Mouse (Mus musculus) MEL (cell line): ENCODE measurements around the gene Plscr5. TPM values are rescaled to one million over a fixed set of nuclear protein-coding genes. Genes with fewer than 3 reads are reported as not detected.

Experiments
- DNase-seq: peaks from one replicate; pipeline ENCODE4 v3.0.0; 2011; ENCODE audit warnings: low read depth, low spot score
- H3K27ac ChIP-seq: 2 replicates; pipeline ENCODE4 v1.5.1; 2012; ENCODE audit warnings: low read depth, mild to moderate bottlenecking, control low read depth, low read length, moderate library complexity; ENCODE audit not compliant: control insufficient read depth
- H3K27me3 ChIP-seq, 2 experiments: fragments of 150-350 bp in 1 of 2; sonication (generic) in 1 of 2; 2 replicates each; pipeline ENCODE4 v1.6.1; 2012; ENCODE audit warnings: low read length in 2 of 2, mild to moderate bottlenecking in 2 of 2, improper control_type of control experiment in 1 of 2, moderate library complexity in 1 of 2; ENCODE audit not compliant: insufficient read depth in 2 of 2, control insufficient read depth in 1 of 2
- H3K36me3 ChIP-seq, 2 experiments: 2 replicates each; pipeline ENCODE4 v1.6.1; 2012 to 2014; ENCODE audit warnings: low read length in 2 of 2, improper control_type of control experiment in 1 of 2, inconsistent platforms in 1 of 2, mild to moderate bottlenecking in 1 of 2; ENCODE audit not compliant: insufficient read depth in 2 of 2, control insufficient read depth in 1 of 2
- H3K4me1 ChIP-seq, 2 experiments: fragments of 150-350 bp in 1 of 2; sonication (generic) in 1 of 2; 2 replicates each; pipeline ENCODE4 v1.6.1; 2012; ENCODE audit warnings: low read length in 2 of 2, improper control_type of control experiment in 1 of 2, mild to moderate bottlenecking in 1 of 2; ENCODE audit not compliant: insufficient read depth in 2 of 2, control insufficient read depth in 1 of 2
- H3K4me3 ChIP-seq, 2 experiments: fragments of 150-350 bp in 1 of 2; sonication (generic) in 1 of 2; 2 replicates each; pipeline ENCODE4 v1.5.1; 2012; ENCODE audit warnings: low read depth in 2 of 2, low read length in 2 of 2, mild to moderate bottlenecking in 2 of 2, moderate library complexity in 2 of 2, control low read depth in 1 of 2, improper control_type of control experiment in 1 of 2; ENCODE audit not compliant: control insufficient read depth in 1 of 2, insufficient read depth in 1 of 2
- H3K79me2 ChIP-seq: 2 replicates; pipeline ENCODE4 v1.6.1; 2012; ENCODE audit warnings: mild to moderate bottlenecking, low read length, moderate library complexity; ENCODE audit not compliant: control insufficient read depth, poor library complexity, insufficient read depth
- H3K9ac ChIP-seq: 2 replicates; pipeline ENCODE4 v1.6.1; 2012; ENCODE audit warnings: low read depth, mild to moderate bottlenecking, control low read depth, low read length, moderate library complexity; ENCODE audit not compliant: control insufficient read depth, poor library complexity, severe bottlenecking
- H3K9me3 ChIP-seq: fragments of 150-350 bp; sonication (generic); replicated peaks from 2 replicates; pipeline ENCODE4 v1.6.1; 2012; ENCODE audit warnings: mild to moderate bottlenecking, low read length, improper control_type of control experiment, moderate library complexity; ENCODE audit not compliant: insufficient read depth
- BHLHE40 ChIP-seq: IDR thresholded peaks from 2 replicates; pipeline ENCODE4 v1.6.1; 2012; ENCODE audit warnings: low read depth, mild to moderate bottlenecking, inconsistent platforms, low read length, improper control_type of control experiment, borderline replicate concordance
- CHD1 ChIP-seq: IDR thresholded peaks from 2 replicates; pipeline ENCODE4 v1.6.1; 2012; ENCODE audit warnings: low read depth, mild to moderate bottlenecking, inconsistent platforms, low read length, improper control_type of control experiment
- CTCF ChIP-seq, 3 experiments: IDR thresholded peaks in 2 of 3; conservative IDR thresholded peaks in 1 of 3; 2 replicates each; pipeline ENCODE4 v1.5.1; 2011 to 2012; ENCODE audit warnings: low read length in 3 of 3, low read depth in 2 of 3, mild to moderate bottlenecking in 2 of 3, improper control_type of control experiment in 1 of 3, inconsistent platforms in 1 of 3, mixed read lengths in 1 of 3, moderate library complexity in 1 of 3; ENCODE audit not compliant: control insufficient read depth in 1 of 3, insufficient read depth in 1 of 3, poor library complexity in 1 of 3, severe bottlenecking in 1 of 3
- E2F4 ChIP-seq: IDR thresholded peaks from 2 replicates; pipeline ENCODE4 v1.6.1; 2011; ENCODE audit warnings: low read depth, low read length, improper control_type of control experiment, borderline replicate concordance
- EP300 ChIP-seq, 2 experiments: IDR thresholded peaks; 2 replicates each; pipeline ENCODE4 v1.6.1; 2011; ENCODE audit warnings: improper control_type of control experiment in 2 of 2, low read length in 2 of 2, low read depth in 1 of 2, mild to moderate bottlenecking in 1 of 2
- ETS1 ChIP-seq: IDR thresholded peaks from 2 replicates; pipeline ENCODE4 v1.6.1; 2012; ENCODE audit warnings: low read depth, mild to moderate bottlenecking, inconsistent platforms, low read length, improper control_type of control experiment, moderate library complexity
- HCFC1 ChIP-seq: IDR thresholded peaks from 2 replicates; pipeline ENCODE4 v1.6.1; 2012; ENCODE audit warnings: low read depth, mild to moderate bottlenecking, inconsistent platforms, low read length, improper control_type of control experiment, moderate library complexity
- KAT2A ChIP-seq: conservative IDR thresholded peaks from 2 replicates; pipeline ENCODE4 v1.6.1; 2012; ENCODE audit warnings: low read depth, low read length, improper control_type of control experiment, inconsistent platforms
- MAX ChIP-seq: IDR thresholded peaks from 2 replicates; pipeline ENCODE4 v1.6.1; 2011; ENCODE audit warnings: low read length, improper control_type of control experiment
- MEF2A ChIP-seq: IDR thresholded peaks from 2 replicates; pipeline ENCODE4 v1.6.1; 2014; ENCODE audit warnings: low read depth, mild to moderate bottlenecking, inconsistent platforms, low read length, improper control_type of control experiment; ENCODE audit not compliant: poor library complexity, insufficient replicate concordance, severe bottlenecking; ENCODE audit errors: extremely low read depth
- MXI1 ChIP-seq: IDR thresholded peaks from 2 replicates; pipeline ENCODE4 v1.6.1; 2011; ENCODE audit warnings: mild to moderate bottlenecking, low read depth, low read length, improper control_type of control experiment
- MYB ChIP-seq: IDR thresholded peaks from 2 replicates; pipeline ENCODE4 v1.6.1; 2011; ENCODE audit warnings: mild to moderate bottlenecking, low read depth, low read length, improper control_type of control experiment
- MYC ChIP-seq: IDR thresholded peaks from 2 replicates; pipeline ENCODE4 v1.6.1; 2011; ENCODE audit warnings: low read depth, mild to moderate bottlenecking, low read length, improper control_type of control experiment, moderate library complexity
- POLR2A ChIP-seq, 2 experiments: IDR thresholded peaks; 2 replicates each; pipeline ENCODE4 v1.6.1; 2011 to 2012; ENCODE audit warnings: low read length in 2 of 2, mild to moderate bottlenecking in 2 of 2, control low read depth in 1 of 2, improper control_type of control experiment in 1 of 2, low read depth in 1 of 2, moderate library complexity in 1 of 2; ENCODE audit not compliant: control insufficient read depth in 1 of 2, insufficient read depth in 1 of 2, poor library complexity in 1 of 2
- POLR2AphosphoS2 ChIP-seq: IDR thresholded peaks from 2 replicates; pipeline ENCODE4 v1.6.1; 2011; ENCODE audit warnings: low read length, improper control_type of control experiment
- RAD21 ChIP-seq: IDR thresholded peaks from 2 replicates; pipeline ENCODE4 v1.6.1; 2011; ENCODE audit warnings: mild to moderate bottlenecking, low read depth, low read length, improper control_type of control experiment
- RCOR1 ChIP-seq: IDR thresholded peaks from 2 replicates; pipeline ENCODE4 v1.6.1; 2012; ENCODE audit warnings: low read depth, mild to moderate bottlenecking, inconsistent platforms, low read length, improper control_type of control experiment
- SIN3A ChIP-seq: IDR thresholded peaks from 2 replicates; pipeline ENCODE4 v1.6.1; 2012; ENCODE audit warnings: low read length, improper control_type of control experiment, inconsistent platforms
- SMC3 ChIP-seq: IDR thresholded peaks from 2 replicates; pipeline ENCODE4 v1.6.1; 2011; ENCODE audit warnings: low read depth, low read length, improper control_type of control experiment
- TBP ChIP-seq: IDR thresholded peaks from 2 replicates; pipeline ENCODE4 v1.8.0; 2011; ENCODE audit warnings: low read depth, low read length, improper control_type of control experiment
- UBTF ChIP-seq: IDR thresholded peaks from 2 replicates; pipeline ENCODE4 v1.6.1; 2012; ENCODE audit warnings: low read depth, mild to moderate bottlenecking, inconsistent platforms, low read length, improper control_type of control experiment, moderate library complexity, borderline replicate concordance; ENCODE audit not compliant: insufficient read depth
- USF1 ChIP-seq: IDR thresholded peaks from 2 replicates; pipeline ENCODE4 v1.6.1; 2014; ENCODE audit warnings: low read depth, mild to moderate bottlenecking, inconsistent platforms, low read length, improper control_type of control experiment, moderate library complexity
- USF2 ChIP-seq, 2 experiments: IDR thresholded peaks; 2 replicates each; pipeline ENCODE4 v1.6.1; 2011 to 2012; ENCODE audit warnings: improper control_type of control experiment in 2 of 2, low read length in 2 of 2, borderline replicate concordance in 1 of 2, inconsistent platforms in 1 of 2, low read depth in 1 of 2, mild to moderate bottlenecking in 1 of 2; ENCODE audit not compliant: insufficient read depth in 1 of 2
- ZKSCAN1 ChIP-seq: IDR thresholded peaks from 2 replicates; pipeline ENCODE4 v1.6.1; 2012; ENCODE audit warnings: low read depth, mild to moderate bottlenecking, inconsistent platforms, low read length, improper control_type of control experiment, moderate library complexity
- ZNF384 ChIP-seq: IDR thresholded peaks from 2 replicates; pipeline ENCODE4 v1.6.1; 2012; ENCODE audit warnings: low read depth, mild to moderate bottlenecking, inconsistent platforms, low read length, improper control_type of control experiment
- polyA plus RNA-seq, 2 experiments: library from polyadenylated mRNA; stranded (reverse) in 1 of 2; unstranded in 1 of 2; fragments of >175 nt in 1 of 2; fragments of >200 nt in 1 of 2; gene quantifications; 2 replicates each; pipeline versions ENCODE4 v1.2.1 to v1.2.4; 2012; ENCODE audit warnings: low replicate concordance in 2 of 2, low read depth in 1 of 2; ENCODE audit not compliant: insufficient read length in 2 of 2, insufficient read depth in 1 of 2, missing spikeins in 1 of 2
- total RNA-seq: library from RNA; depleted of rRNA; stranded (reverse); fragments of 300-350 nt; gene quantifications from 2 replicates; pipeline ENCODE4 v1.2.3, GENCODE M21; 2012

Plscr5 gene
- total and polyA plus RNA-seq, 3 experiments, result not detected

GRCm38 (mm10) chr9:92191295-92191694 lies 1.4 kb upstream of the Plscr5 start:
- Histone ChIP-seq H3K9me3 (no peaks in the 10 kb centered on the region), H3K4me3 (no peak overlapping the region), H3K79me2 (no peaks in the 10 kb centered on the region), H3K4me1 (no peaks in the 10 kb centered on the region), H3K27me3 (no peaks in the 10 kb centered on the region; a peak in 1 of 4 replicates), H3K27ac (no peak overlapping the region), H3K36me3 (no peaks in the 10 kb centered on the region), H3K9ac (no peak overlapping the region)
- TF ChIP-seq SIN3A, result no peak
- peak in 1 of 3 experiments; percentile 27; a peak in 2 of 6 replicates for TF ChIP-seq CTCF (IDR thresholded peaks at IDR 0.05 in 2 of 3, conservative IDR thresholded peaks at IDR 0.05 in 1 of 3; ENCODE audit: control insufficient read depth in 1 of 3, insufficient read depth in 1 of 3, low read depth in 2 of 3, low read length in 3 of 3, poor library complexity in 1 of 3, severe bottlenecking in 1 of 3)
- TF ChIP-seq POLR2AphosphoS2, result no peak
- TF ChIP-seq USF1, result peak; percentile 87
- no peak for TF ChIP-seq SMC3
- peak in 1 of 2 experiments; percentile 50; a peak in 1 of 4 replicates for TF ChIP-seq USF2 (IDR thresholded peaks at IDR 0.05; ENCODE audit: borderline replicate concordance in 1 of 2, insufficient read depth in 1 of 2, low read depth in 1 of 2, low read length in 2 of 2)
- peak; percentile 11 for TF ChIP-seq RAD21
- peak; percentile 42; the same call in 1 of the 2 replicates for TF ChIP-seq BHLHE40
- TF ChIP-seq HCFC1, result no peak
- no peak for TF ChIP-seq E2F4
- no peak for TF ChIP-seq ZNF384
- TF ChIP-seq KAT2A, result no peak
- DNase-seq, result no peak

DNA sequence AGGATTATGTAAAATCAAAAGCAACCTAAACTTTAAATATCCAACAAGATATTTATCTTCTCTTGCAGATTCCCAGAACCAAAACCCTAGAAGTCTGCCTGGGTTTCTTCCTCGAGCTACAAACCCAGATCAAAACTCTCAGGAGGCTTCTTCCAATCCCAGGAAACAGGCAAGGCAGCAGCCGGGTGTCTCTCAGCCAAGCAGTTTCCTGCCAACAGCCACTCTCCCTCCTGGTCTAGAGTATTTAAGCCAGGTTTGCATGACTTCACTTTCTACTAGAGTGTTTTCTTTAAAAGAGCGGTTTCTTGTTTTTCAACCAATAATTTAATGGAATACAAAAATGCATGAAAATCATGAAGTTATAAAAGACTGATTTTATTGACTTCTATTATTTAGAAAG lies 5.7 kb downstream of the Plscr5 start:
- no peak for DNase-seq
- no peak for TF ChIP-seq MYB
- TF ChIP-seq MAX, result no peak
- TF ChIP-seq MYC, result no peak
- no peak for TF ChIP-seq EP300 (IDR thresholded peaks at IDR 0.05; ENCODE audit: low read depth in 1 of 2, low read length in 2 of 2)
- TF ChIP-seq TBP, result no peak
- TF ChIP-seq RCOR1, result no peak
- no peak for TF ChIP-seq SIN3A
- TF ChIP-seq ZKSCAN1, result no peak
- TF ChIP-seq KAT2A, result no peak
- TF ChIP-seq RAD21, result no peak
- no peak for TF ChIP-seq MEF2A
- TF ChIP-seq USF2 (IDR thresholded peaks at IDR 0.05; ENCODE audit: borderline replicate concordance in 1 of 2, insufficient read depth in 1 of 2, low read depth in 1 of 2, low read length in 2 of 2), result no peak
- TF ChIP-seq POLR2A (IDR thresholded peaks at IDR 0.05; ENCODE audit: control insufficient read depth in 1 of 2, insufficient read depth in 1 of 2, low read depth in 1 of 2, low read length in 2 of 2, poor library complexity in 1 of 2), result no peak
- no peak for TF ChIP-seq USF1
- TF ChIP-seq POLR2AphosphoS2, result no peak
- TF ChIP-seq MXI1, result no peak
- no peak for TF ChIP-seq ETS1
- TF ChIP-seq CHD1, result no peak
- no peak for TF ChIP-seq UBTF
- TF ChIP-seq, all 39 proteins: peak for 0
- no peaks in the 10 kb centered on the region for H3K36me3 ChIP-seq
- H3K9me3 ChIP-seq, result no peaks in the 10 kb centered on the region
- no peak overlapping the region for H3K27ac ChIP-seq
- H3K9ac ChIP-seq, result no peak overlapping the region
- H3K4me3 ChIP-seq, result no peak overlapping the region
- peaks cover 0 to 2% of the 10 kb centered on the region in 2 experiments for H3K27me3 ChIP-seq
- no peaks in the 10 kb centered on the region for H3K79me2 ChIP-seq
- no peaks in the 10 kb centered on the region for H3K4me1 ChIP-seq
